Mouse (Mus musculus) lung, postnatal 25 days (tissue): ENCODE results near the gene Tmem120a.

Experiments
- DNase-seq: peaks from one replicate; pipeline ENCODE4 v3.0.0; 2022; ENCODE audit warnings: low spot score

Gene Tmem120a

GRCm38 (mm10) chr5:135707855-135708254, 36.4 kb downstream of the Tmem120a start:
- no peak for DNase-seq

DNA sequence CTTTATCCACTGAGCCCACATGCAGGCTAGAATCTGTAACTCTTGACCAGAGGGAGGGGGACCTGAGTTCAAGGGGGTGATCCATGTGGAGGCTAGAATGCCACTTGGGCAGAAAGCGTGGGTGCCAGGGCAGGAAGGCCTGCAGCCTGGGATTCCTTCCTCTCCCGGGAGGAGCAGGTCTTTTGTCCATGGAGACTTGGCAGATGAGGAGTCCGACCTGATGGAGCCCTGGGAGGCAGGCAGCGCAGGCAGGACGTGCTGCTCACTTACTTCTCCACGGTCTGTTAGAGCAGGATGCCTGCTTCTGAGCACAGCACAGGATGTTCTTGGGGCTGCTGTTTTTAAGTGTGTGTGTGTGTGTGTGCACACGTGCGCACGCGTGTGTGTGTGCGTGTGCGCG, 37.2 kb downstream of the Tmem120a start:
- DNase-seq = no peak

- DNase-seq = no peak
Measured at GRCm38 (mm10) chr5:135705383-135705782, 38.9 kb downstream of the Tmem120a start.

GRCm38 (mm10) chr5:135703431-135703830, 40.8 kb downstream of the Tmem120a start:
- DNase-seq = no peak

GRCm38 (mm10) chr5:135702682-135703192, 41.5 kb downstream of the Tmem120a start:
- DNase-seq = peak; percentile 80

DNA sequence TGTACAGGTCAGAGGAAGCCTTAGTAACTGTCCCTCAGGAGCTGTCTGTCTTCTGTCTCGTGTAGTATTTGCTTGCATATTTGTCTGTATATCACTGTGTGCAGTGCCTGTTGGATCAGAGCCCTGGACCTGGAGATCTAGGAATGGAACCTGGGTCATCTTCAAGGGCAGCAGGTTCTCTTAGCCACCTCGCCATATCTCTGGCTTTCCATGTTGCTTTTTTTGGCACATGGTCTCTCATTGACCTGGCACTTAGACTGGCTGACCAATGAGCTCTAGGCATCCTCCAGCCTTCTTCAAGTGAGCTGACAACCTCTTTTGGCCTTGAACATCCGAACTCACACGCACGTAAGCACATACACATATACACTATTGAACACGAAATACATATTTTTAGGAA, 42.1 kb downstream of the Tmem120a start:
- no peak for DNase-seq

DNA sequence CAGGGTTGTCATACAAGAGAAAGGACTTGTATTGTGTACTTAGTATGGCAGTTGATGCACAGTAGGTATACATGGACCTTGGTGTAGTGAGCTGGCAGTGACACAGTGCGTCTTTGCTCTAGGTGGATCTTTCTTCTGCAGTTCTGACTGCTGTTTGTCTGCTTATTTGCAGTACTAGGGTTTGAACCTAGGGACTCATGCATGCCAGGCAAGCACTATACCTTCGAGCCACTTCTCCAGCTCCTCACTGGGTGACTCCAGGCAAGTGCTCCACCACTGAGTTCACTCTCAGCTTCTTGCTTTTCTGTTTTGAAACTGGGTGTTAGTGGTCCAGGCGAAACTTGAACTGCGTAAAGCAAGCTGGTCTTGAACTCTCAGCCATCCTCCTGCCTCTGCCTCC, 42.6 kb downstream of the Tmem120a start:
- no peak for DNase-seq

DNA sequence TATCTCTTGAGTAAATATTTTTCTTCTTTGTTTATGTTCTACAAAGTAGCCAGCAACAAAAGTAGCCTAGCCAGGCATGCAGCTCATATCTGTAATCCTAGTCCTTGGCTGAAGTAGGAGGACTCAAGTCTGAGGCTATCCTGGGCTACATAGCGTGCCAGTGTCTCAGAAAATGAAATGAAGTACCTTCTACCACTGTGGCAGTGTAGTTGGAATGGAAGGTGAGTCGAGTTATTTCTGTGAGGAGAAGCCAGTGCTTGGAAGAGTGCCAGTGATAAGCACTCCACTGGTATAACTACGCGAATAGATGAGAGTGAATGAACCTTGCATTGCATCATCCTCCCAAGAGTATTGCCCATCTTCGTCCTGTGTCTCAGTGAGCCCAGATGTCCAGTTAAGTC, 46.5 kb downstream of the Tmem120a start:
- DNase-seq = no peak

GRCm38 (mm10) chr5:135695277-135695721, 48.9 kb downstream of the Tmem120a start:
- peak; percentile 69 for DNase-seq

DNA sequence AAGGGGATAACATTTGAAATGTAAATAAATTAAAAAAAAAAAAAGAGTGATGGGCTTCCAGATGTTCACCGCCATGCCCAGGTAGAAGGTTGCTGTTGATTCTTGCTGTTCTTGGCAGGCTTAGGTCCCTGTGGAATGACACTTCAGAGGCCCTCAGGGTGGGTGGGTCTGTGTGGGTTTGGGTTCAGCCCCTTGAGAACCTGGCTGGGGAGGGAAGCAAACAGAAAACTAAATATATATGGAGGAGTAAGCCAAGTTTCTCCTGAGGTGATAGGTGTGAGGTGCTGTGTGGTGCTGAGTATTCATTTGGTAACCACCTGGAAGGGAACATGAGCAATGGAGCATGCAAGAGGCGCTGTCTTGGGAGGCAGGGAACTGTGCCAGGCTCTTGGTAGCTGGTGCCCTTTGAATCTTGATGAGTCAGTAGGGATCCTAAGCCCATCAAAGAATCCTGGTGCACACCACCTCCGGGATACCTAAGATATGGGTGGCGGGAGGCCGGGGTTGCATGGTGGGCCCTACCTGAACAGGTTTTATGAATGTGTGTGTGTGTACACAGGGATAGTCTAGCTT, 50.9 kb downstream of the Tmem120a start:
- peak; percentile 84 for DNase-seq

GRCm38 (mm10) chr5:135691266-135691665, 53.0 kb downstream of the Tmem120a start:
- DNase-seq = no peak

- no peak for DNase-seq
Measured at GRCm38 (mm10) chr5:135690401-135690800, 53.8 kb downstream of the Tmem120a start.
